Mouse (Mus musculus) CH12.LX (cell line): Measurements from ENCODE around the gene Kdm2b.

Experiments
- RAD21 ChIP-seq: IDR thresholded peaks from 2 replicates; pipeline ENCODE4 v1.6.1; 2011; ENCODE audit warnings: low read depth, mild to moderate bottlenecking, low read length, improper control_type of control experiment, moderate library complexity
- ZKSCAN1 ChIP-seq: IDR thresholded peaks from 2 replicates; pipeline ENCODE4 v1.6.1; 2012; ENCODE audit warnings: low read depth, inconsistent platforms, low read length, improper control_type of control experiment, borderline replicate concordance

DNA sequence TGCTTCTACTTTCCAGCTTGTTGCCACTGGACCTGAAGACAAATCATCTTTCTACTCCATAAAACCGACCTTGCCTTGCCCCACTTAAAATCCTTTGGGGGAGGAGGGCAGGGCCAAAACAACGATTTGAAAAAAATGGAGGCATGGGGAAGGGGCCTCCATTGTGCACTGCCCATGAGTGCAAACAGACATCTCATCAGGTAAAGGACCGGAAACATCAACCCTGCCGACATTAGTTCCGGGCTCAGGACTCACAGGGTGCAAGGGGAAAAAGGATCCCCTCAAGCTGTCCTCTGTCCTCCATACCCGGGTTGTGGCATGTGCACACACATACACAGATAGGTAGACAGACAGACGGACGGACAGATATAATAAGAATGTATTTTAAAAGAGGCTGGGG lies 164.5 kb downstream of the Kdm2b start:
- TF ChIP-seq RAD21, result no peak
- no peak for TF ChIP-seq ZKSCAN1
